Mouse (Mus musculus) heart, postnatal 10 days (tissue): ENCODE results near the gene Optn. TPM values are rescaled to one million over a fixed set of nuclear protein-coding genes. Genes with fewer than 3 reads are reported as not detected.

Source experiments
- DNase-seq, 2 experiments: peaks; one replicate each; pipeline ENCODE4 v3.0.0; 2021
- intact Hi-C: fragments of 180-260 bp; cut with DNase I; formaldehyde crosslinking; loops from one replicate; pipeline ENCODE4 v1.15.1; 2025
- total RNA-seq, 2 experiments: library from RNA; stranded (reverse); gene quantifications; 2 replicates each; pipeline ENCODE4 v1.2.3; 2021

Optn gene
- total RNA-seq, 2 experiments from 2014 or later, result 42.1 to 42.2 TPM

- intact Hi-C loops, result no loop called here
- peak in 1 of 2 experiments; percentile 7 for DNase-seq
Observed at GRCm38 (mm10) chr2:5062496-5063298, 1.2 kb downstream of the Optn start.

- no peak for DNase-seq
- intact Hi-C loops, result no loop called here
Observed at GRCm38 (mm10) chr2:5061133-5061708, 2.6 kb downstream of the Optn start.

GRCm38 (mm10) chr2:5059997-5060396 lies 3.9 kb downstream of the Optn start:
- intact Hi-C loops, result no loop called here
- DNase-seq, result no peak

GRCm38 (mm10) chr2:5058436-5058835 lies 5.4 kb downstream of the Optn start:
- no peak for DNase-seq
- intact Hi-C loops, result no loop called here

GRCm38 (mm10) chr2:5050562-5050961 lies 13.3 kb downstream of the Optn start:
- no peak for DNase-seq

GRCm38 (mm10) chr2:5047016-5047415 lies 16.8 kb downstream of the Optn start:
- DNase-seq, result no peak

More at GRCm38 (mm10) chr2:5050562-5050961, 13.3 kb downstream of the Optn start:
- intact Hi-C loops, result no loop called here

GRCm38 (mm10) chr2:5045269-5045965 lies 18.4 kb downstream of the Optn start:
- intact Hi-C loops, result no loop called here
- DNase-seq, result no peak

More at GRCm38 (mm10) chr2:5047016-5047415, 16.8 kb downstream of the Optn start:
- intact Hi-C loops, result no loop called here

GRCm38 (mm10) chr2:5044321-5044720 lies 19.5 kb downstream of the Optn start:
- intact Hi-C loops, result no loop called here
- no peak for DNase-seq

- intact Hi-C loops, result no loop called here
- no peak for DNase-seq
Observed at GRCm38 (mm10) chr2:5043476-5043761, 20.4 kb downstream of the Optn start.

GRCm38 (mm10) chr2:5042616-5043475 lies 21.0 kb downstream of the Optn start:
- peak; percentile 31 to 32 for DNase-seq
- intact Hi-C loops, result no loop called here

GRCm38 (mm10) chr2:5041854-5042253 lies 22.0 kb downstream of the Optn start:
- intact Hi-C loops, result no loop called here
- no peak for DNase-seq

GRCm38 (mm10) chr2:5040281-5041161 lies 23.3 kb downstream of the Optn start:
- intact Hi-C loops, result no loop called here
- DNase-seq, result no peak

- intact Hi-C loops, result no loop called here
- DNase-seq, result no peak
Observed at GRCm38 (mm10) chr2:5039350-5040170, 24.3 kb downstream of the Optn start.

- intact Hi-C loops, result no loop called here
Observed at GRCm38 (mm10) chr2:5038320-5038719, 25.5 kb downstream of the Optn start.

GRCm38 (mm10) chr2:5037390-5037789 lies 26.5 kb downstream of the Optn start:
- intact Hi-C loops, result no loop called here
- no peak for DNase-seq

More at GRCm38 (mm10) chr2:5038320-5038719, 25.5 kb downstream of the Optn start:
- DNase-seq, result no peak

GRCm38 (mm10) chr2:5036411-5037076 lies 27.3 kb downstream of the Optn start:
- DNase-seq, result no peak
- intact Hi-C loops, result no loop called here

GRCm38 (mm10) chr2:5035241-5035640 lies 28.6 kb downstream of the Optn start:
- intact Hi-C loops, result no loop called here
- DNase-seq, result no peak

GRCm38 (mm10) chr2:5034801-5035200 lies 29.1 kb downstream of the Optn start:
- intact Hi-C loops, result no loop called here
- DNase-seq, result no peak
